Mouse (Mus musculus) lung, adult 2 months (tissue): ENCODE data around the gene Lrrc4b.

Experiments
- CTCF ChIP-seq: fragments of 200-500 bp; IDR thresholded peaks from 2 replicates; pipeline ENCODE4 v1.5.1; 2011; ENCODE audit warnings: mild to moderate bottlenecking, low read length, control low read depth; ENCODE audit not compliant: insufficient read depth
- POLR2A ChIP-seq: fragments of 200-500 bp; IDR thresholded peaks from 2 replicates; pipeline ENCODE4 v1.6.1; 2011; ENCODE audit warnings: low read depth, mild to moderate bottlenecking, control low read depth, low read length, borderline replicate concordance; ENCODE audit errors: extremely low read depth

GRCm38 (mm10) chr7:44392341-44392740, 36.5 kb upstream of the Lrrc4b start:
- TF ChIP-seq CTCF, result no peak
- no peak for TF ChIP-seq POLR2A
